Mouse (Mus musculus) common myeloid progenitor, adult 5-6 weeks (primary cell): ENCODE data around the gene Zfp113. TPM values are rescaled to one million over a fixed set of nuclear protein-coding genes. Genes with fewer than 3 reads are reported as not detected.

Experiments used
- ATAC-seq: replicated peaks from 2 replicates; pipeline ENCODE4 v1.8.0; 2016; ENCODE audit warnings: low read depth, mild to moderate bottlenecking, moderate TSS enrichment, inconsistent platforms; ENCODE audit not compliant: poor library complexity, severe bottlenecking
- total RNA-seq: library from RNA; stranded (forward); fragments of 200-1000, 187-1606 nt; gene quantifications from 2 replicates; pipeline ENCODE4 v1.2.3, GENCODE M21; 2017

Gene Zfp113
- total RNA-seq: 8.9 and 10.2 TPM in 2 replicates

- peak; percentile 97 for ATAC-seq
These were observed at the start of gene Zfp113 for GRCm38 (mm10) chr5:138155443-138155976. Gene Zfp113 (minus strand): TSS chr5:138155744.

DNA sequence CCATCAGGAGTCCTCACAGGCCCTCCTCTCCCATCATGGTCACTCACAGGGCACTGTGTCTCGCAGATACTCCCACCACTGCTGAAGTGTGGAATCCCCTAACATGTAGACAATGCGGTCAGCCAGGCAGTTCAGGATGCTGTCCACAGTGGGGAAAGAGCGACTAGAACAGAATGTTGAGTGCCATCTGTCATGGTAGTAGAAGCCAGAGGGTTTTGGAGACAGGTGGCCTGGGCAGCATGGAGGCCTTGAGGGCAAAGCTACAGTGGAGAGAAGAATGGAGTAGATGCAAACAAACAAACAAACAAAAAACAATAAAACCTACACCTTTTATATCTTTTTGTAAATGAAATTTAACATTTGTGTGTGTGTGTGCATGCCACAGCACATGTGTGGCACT lies 46.5 kb upstream of the Zfp113 start:
- ATAC-seq: no peak

- no peak for ATAC-seq
These were observed 44.0 kb upstream of the Zfp113 start for GRCm38 (mm10) chr5:138199576-138199975.

DNA sequence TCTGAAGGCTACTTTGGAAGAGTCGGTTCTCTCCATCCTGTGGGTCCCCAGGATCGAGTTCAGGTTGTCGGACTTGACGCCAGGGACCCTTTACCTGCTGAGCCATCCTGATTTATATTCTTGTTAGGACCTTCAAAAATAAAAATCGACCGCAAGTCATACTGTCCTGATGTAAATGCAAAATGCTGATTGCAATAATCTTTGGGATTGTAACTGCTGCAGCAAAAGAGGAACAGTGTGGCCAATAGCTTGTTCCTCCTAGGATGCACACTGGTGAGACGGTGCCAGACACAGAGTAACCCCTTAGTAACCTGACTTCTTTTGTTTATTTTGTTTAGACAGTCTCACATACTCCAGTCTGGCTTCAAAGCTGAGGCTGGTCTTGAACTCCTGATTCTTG lies 39.9 kb upstream of the Zfp113 start:
- ATAC-seq: peak; percentile 39; the same call in 1 of the 2 replicates

DNA sequence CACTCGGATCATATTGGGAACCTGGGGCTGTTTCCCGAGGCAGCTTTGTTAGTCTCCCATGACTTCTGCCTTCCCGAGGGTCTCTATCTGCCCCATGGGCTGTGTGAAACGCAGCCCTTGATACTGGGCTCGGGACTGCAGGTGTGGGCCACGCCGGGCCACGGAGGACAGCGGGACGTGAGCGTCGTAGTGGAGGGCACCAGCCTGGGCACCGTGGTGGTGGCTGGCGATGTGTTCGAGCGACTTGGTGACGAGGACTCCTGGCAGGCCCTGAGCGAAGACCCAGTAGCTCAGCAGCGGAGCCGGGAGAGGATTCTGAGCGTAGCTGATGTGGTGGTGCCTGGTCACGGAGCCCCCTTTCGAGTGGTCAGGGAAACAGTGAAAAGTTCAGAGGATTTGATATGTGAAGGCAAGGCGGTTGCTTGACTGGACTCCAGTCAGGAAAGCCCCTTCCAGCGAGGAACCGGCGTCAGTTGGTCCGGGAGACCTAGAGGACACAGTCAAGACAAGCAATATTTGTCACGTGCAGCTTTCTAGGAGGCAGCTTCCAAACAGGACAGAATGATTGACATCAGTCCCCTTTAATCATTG lies 39.3 kb upstream of the Zfp113 start:
- ATAC-seq: peak; percentile 27

DNA sequence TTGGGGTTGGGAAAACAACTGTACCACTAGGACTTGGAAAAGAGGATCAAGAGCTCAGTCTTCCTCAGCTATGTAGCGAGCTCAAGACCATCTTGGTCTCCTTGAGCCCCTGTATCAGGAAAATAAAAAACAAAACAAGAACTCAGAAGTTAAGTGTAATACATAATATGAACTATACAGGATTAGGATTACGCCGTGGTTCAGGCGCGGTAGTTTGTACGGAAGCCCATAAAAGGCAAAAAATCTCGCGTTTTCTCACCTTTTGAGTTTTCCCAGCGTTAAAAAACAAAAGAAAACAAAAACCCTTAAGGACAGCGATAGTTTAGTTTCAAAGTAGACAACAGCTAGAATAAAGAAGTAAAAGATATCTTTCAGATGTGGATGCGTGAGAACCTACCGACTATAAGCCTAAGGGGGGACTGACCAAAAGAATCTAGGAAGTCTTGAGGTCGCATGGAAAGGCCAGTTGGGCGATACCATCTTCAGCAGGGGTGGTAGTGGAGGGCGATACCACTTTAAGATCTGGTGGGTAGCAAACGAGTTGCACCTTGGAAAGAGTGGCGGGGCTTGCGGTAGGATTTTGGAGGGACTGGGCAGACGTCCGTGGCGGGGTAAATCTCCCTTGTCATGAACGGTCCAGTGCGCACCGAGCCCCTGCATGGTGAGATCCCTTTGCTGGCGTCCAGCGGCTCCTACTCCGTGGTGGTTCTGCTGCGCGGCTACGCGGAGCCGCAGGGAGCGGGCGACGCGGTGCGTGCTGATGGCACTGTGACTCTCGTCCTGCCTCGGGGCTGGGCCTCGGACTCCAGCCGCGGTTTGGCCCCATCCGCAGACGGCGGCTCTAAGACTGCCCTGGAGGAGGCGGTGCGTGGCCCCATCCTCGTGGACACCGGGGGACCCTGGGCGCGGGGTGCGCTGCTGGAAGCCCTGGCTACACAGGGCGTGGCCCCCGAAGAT lies 38.5 kb upstream of the Zfp113 start, which contains the start of gene Mblac1:
Gene Mblac1, plus strand, starts transcription at position 544 of the 957 bp plus-strand sequence.
- peak; percentile 81 for ATAC-seq

DNA sequence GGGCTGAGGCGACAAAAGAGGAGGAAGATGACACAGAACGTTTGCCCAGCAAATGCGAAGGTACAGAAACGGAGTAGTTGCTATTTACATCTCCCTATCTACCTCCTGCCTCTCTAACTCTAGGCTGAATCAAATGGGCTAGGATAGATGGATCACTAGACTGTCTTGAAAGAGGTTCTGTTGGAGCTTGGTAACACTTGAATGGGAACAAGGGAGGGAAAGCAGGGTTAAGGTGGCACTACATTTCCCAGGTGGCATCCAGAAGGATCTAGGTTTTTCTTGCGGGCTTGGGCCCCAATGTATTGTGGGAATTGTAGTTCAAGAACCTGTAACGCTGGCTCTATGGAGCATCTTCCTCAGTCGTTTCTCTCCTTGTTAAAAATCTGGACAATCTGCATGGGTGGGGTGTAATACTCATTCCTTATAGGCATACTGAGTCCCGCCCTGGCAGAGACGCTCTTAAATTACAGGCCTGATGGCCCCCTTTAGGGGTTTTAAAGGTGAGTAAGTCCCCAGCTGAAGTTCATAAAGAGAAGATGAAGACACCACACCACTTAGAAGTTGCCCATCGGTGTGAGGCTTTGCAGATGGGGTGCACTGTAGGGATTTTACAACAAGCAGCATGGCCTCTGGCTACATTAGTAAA lies 32.2 kb upstream of the Zfp113 start:
- peak; percentile 83 for ATAC-seq

DNA sequence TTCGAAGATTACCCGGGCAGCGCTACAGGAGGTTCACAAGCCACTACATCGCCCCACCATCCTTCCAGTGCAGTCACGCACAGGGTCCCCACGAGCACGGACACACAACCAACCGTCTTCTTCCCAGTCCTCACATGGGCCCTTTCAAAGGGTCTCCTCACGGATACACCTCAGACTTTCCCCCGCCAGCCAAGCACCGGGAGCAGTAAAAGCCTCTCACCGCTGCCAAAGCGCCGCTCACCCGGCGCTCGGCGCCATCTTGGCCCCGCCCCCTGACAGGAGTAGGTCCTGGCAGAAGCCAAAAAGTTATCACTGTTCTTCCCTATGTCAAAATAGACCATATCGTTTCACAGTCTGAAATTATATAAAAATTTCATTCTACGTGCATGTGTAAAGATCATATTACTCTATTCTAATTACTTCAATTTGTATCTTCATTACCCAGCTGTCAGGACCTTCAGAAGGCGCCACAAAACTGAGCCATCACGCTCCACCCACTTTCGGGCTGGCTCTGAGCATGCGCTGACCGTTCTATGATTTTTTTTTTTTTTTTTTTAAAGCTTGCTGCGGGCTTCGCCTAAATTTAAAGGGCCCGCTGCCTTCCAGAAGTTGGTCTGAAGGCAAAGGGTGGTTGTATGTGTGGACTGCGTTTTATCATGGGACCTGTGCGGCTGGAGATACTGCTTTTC lies 31.6 kb upstream of the Zfp113 start, which contains the start of the genes Taf6 and Cnpy4:
Gene Taf6, minus strand, starts transcription at position 502 of the 689 bp plus-strand sequence.
Gene Cnpy4, plus strand, starts transcription at position 536 of the 689 bp plus-strand sequence.
- peak; percentile 81 for ATAC-seq

GRCm38 (mm10) chr5:138173217-138173616 lies 17.7 kb upstream of the Zfp113 start:
- ATAC-seq: no peak

GRCm38 (mm10) chr5:138171695-138172491 lies 16.3 kb upstream of the Zfp113 start, which contains the start of the genes Ap4m1 and Mcm7:
Gene Ap4m1 (plus strand): TSS chr5:138172002.
Gene Mcm7 (minus strand): TSS chr5:138172422.
- ATAC-seq: peak; percentile 75

- peak; percentile 68 for ATAC-seq
These were observed 15.5 kb upstream of the Zfp113 start for GRCm38 (mm10) chr5:138170936-138171561.

DNA sequence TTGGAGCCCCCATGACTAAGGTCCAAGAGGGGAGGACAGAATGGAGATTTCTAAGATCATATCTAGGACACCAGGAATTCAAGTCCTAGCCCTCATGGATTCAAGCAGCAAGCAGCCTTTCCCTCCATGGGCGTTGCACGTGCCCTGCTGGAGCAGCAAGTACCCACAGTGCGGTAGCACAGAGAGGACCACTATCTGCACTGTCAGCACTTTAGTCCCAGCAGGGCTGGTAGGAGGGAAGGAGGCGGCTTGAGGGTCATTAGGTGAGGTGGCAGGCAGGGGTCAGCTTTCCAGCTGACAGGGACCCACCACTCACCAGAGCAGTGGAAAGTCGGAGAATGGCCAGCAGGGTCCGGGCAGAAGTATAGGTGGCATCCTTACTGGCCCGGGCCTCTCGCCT lies 10.1 kb upstream of the Zfp113 start:
- no peak for ATAC-seq

DNA sequence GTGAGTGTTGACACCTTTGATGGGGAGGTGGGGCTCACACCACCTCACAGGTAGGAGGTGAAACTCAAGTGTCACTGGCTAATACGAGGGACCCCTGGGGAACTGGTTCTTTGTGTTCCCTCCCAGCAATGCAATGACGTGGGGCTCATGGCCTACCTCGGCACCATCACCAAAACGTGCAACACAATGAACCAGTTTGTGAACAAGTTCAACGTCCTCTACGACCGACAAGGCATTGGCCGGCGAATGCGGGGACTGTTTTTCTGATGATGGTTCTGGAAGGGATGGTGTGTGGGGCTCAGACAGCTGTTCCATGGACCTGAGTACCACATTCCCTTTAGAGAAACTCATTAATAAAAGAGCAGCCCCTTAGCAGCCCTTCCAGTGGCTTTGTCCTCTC lies 8.1 kb upstream of the Zfp113 start:
- no peak for ATAC-seq

DNA sequence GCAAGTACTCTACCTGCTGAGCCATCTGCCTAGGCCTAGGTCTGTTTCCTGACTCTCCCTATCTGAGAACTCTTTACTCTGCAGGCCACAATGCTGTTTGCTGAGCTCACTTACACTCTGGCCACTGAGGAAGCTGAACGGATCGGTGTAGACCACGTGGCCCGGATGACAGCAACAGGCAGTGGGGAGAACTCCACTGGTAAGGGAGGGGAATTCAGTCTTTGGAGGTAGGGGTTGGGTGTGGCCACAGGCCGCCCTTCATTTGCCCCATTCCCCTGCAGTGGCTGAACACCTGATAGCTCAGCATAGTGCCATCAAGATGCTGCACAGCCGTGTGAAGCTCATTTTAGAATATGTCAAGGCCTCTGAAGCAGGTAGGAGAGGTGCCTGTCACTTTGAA lies 7.5 kb upstream of the Zfp113 start:
- ATAC-seq: no peak

- ATAC-seq: peak; percentile 95
These were observed 5.5 kb upstream of the Zfp113 start, which contains the start of gene Cops6 for GRCm38 (mm10) chr5:138160842-138161665. Gene Cops6 (plus strand): TSS chr5:138161071.

DNA sequence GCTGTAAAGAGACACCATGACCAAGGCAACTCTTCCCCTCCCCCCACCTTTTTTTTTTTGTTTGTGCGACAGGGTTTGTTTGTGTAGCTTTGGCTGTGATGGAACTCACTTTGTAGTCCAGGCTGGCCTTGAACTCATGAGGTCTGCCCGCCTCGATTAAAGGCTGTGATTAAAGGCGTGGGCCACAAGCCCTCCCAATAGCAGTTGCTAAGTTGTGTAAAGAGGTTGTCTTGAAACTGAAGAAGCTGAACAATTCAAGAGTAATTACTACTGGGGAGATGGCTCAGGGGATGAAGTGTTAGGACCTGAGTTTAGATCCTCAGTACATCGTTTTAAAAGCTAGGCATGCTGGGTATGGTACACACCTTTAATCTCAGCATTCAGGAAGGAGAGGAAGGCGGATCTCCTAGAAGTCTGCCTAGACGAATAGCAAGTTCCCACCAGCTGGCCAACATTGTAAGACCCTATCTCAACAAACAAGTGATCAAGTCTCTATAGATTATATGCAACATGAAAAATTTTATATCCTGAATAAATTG lies 4.7 kb upstream of the Zfp113 start:
- no peak for ATAC-seq

DNA sequence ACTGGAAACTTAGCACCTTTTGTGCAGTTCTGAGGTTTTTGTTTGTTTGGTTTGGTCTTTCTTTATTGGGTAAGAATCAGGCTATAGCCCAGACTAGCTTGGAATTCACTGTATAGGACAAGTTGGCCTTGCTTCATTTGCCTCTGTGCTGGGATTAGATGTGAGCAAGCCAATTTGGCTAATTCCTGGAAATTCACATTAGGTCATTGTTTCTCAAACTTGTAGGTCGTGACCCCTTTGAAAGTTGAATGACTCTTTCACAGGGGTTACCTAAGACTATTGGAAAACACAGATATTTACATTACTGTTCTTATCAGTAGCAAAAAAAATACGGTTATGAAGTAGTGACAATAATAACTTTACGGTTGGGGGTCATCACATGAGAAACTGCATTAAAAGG lies 1.2 kb downstream of the Zfp113 start:
- no peak for ATAC-seq
